Mouse (Mus musculus) ES-E14 (cell line): ENCODE data around the gene Ybey. TPM values are rescaled to one million over a fixed set of nuclear protein-coding genes. Genes with fewer than 3 reads are reported as not detected.

Experiments
- DNase-seq: peaks from one replicate; pipeline ENCODE4 v3.0.0-alpha.2; 2013; ENCODE audit warnings: low read depth, low spot score
- H3K27ac ChIP-seq: 2 replicates; pipeline ENCODE4 v1.5.1; 2012; ENCODE audit warnings: low read depth, mild to moderate bottlenecking, low read length, moderate library complexity, mixed read lengths; ENCODE audit not compliant: poor library complexity, insufficient read depth, severe bottlenecking
- H3K36me3 ChIP-seq: 2 replicates; pipeline ENCODE4 v1.6.1; 2012; ENCODE audit warnings: mild to moderate bottlenecking, low read length, moderate library complexity, mixed read lengths; ENCODE audit not compliant: control insufficient read depth, poor library complexity, insufficient read depth, severe bottlenecking
- H3K4me1 ChIP-seq, 2 experiments: fragments of 150-350 bp in 1 of 2; sonication (generic) in 1 of 2; 2 replicates each; pipeline ENCODE4 v1.6.1; 2012; ENCODE audit warnings: low read length in 2 of 2, mild to moderate bottlenecking in 1 of 2, mixed read lengths in 1 of 2; ENCODE audit not compliant: control insufficient read depth in 2 of 2, insufficient read depth in 2 of 2, poor library complexity in 1 of 2
- H3K4me3 ChIP-seq, 2 experiments: fragments of 150-350 bp in 1 of 2; sonication (generic) in 1 of 2; 2 replicates each; pipeline ENCODE4 v1.5.1; 2012; ENCODE audit warnings: low read length in 2 of 2, low read depth in 1 of 2, mild to moderate bottlenecking in 1 of 2, mixed read lengths in 1 of 2; ENCODE audit not compliant: insufficient read depth in 1 of 2, poor library complexity in 1 of 2, severe bottlenecking in 1 of 2
- H3K9ac ChIP-seq: 2 replicates; pipeline ENCODE4 v1.6.1; 2012; ENCODE audit warnings: low read depth, mild to moderate bottlenecking, low read length, mixed read lengths; ENCODE audit not compliant: poor library complexity, insufficient read depth, severe bottlenecking
- H3K9me3 ChIP-seq: fragments of 150-350 bp; sonication (generic); 2 replicates; pipeline ENCODE4 v1.6.1; 2012; ENCODE audit warnings: low read depth, mild to moderate bottlenecking, low read length; ENCODE audit not compliant: control insufficient read depth, insufficient read depth
- CHD2 ChIP-seq: IDR thresholded peaks from 2 replicates; pipeline ENCODE4 v1.6.1; 2014; ENCODE audit warnings: mild to moderate bottlenecking, low read depth, low read length, inconsistent platforms
- HCFC1 ChIP-seq: IDR thresholded peaks from 2 replicates; pipeline ENCODE4 v1.6.1; 2012; ENCODE audit warnings: low read length, inconsistent platforms, borderline replicate concordance; ENCODE audit not compliant: insufficient read depth
- MAFK ChIP-seq: IDR thresholded peaks from 2 replicates; pipeline ENCODE4 v1.6.1; 2014; ENCODE audit warnings: mild to moderate bottlenecking, low read depth, low read length, inconsistent platforms; ENCODE audit not compliant: insufficient read depth
- ZC3H11A ChIP-seq: IDR thresholded peaks from 2 replicates; pipeline ENCODE4 v1.6.1; 2012; ENCODE audit warnings: low read depth, mild to moderate bottlenecking, inconsistent platforms, low read length, borderline replicate concordance
- ZNF384 ChIP-seq: IDR thresholded peaks from 2 replicates; pipeline ENCODE4 v1.6.1; 2012; ENCODE audit warnings: low read depth, low read length, inconsistent platforms
- in situ Hi-C, 2 experiments: fragments of 600-800 bp; cut with MboI; formaldehyde crosslinking; loops; one replicate each; pipeline ENCODE4 v1.15.1; 2025; ENCODE audit warnings: low sequenced_read_pairs in 2 of 2, inconsistent platforms in 1 of 2; ENCODE audit not compliant: unreplicated experiment in 2 of 2
- total RNA-seq: library from RNA; depleted of rRNA; stranded (reverse); fragments of 300-350 nt; gene quantifications from 2 replicates; pipeline ENCODE4 v1.2.3, GENCODE M21; 2012

Gene Ybey
- total RNA-seq, 1 experiment: 4.6 TPM

GRCm38 (mm10) chr10:76497522-76497921 is 28.6 kb upstream of the Ybey start:
- Histone ChIP-seq H3K9ac (no peak overlapping the region), H3K4me1 (peaks cover 0 to 1% of the 10 kb centered on the region in 2 experiments; a peak in 1 of 4 replicates), H3K9me3 (no peaks in the 10 kb centered on the region), H3K27ac (no peak overlapping the region), H3K36me3 (peaks cover 53% of the 10 kb centered on the region), H3K4me3 (no peak overlapping the region)
- TF ChIP-seq CHD2 (no peak), HCFC1 (no peak), ZNF384 (no peak), ZC3H11A (no peak), MAFK (no peak)
- no peak for DNase-seq
- in situ Hi-C loops: no loop called here

- H3K4me1 ChIP-seq: peaks cover 0 to 2% of the 10 kb centered on the region in 2 experiments; a peak in 1 of 4 replicates
- H3K4me3 ChIP-seq: no peak overlapping the region
- TF ChIP-seq HCFC1: no peak
- no peak for TF ChIP-seq MAFK
- TF ChIP-seq CHD2: no peak
- no peak for TF ChIP-seq ZNF384
- no peak for TF ChIP-seq ZC3H11A
- no peak for DNase-seq
- no peaks in the 10 kb centered on the region for H3K9me3 ChIP-seq
- in situ Hi-C loops: no loop called here
- no peak overlapping the region for H3K9ac ChIP-seq
- peaks cover 47% of the 10 kb centered on the region for H3K36me3 ChIP-seq
- no peak overlapping the region for H3K27ac ChIP-seq
Observed at GRCm38 (mm10) chr10:76496366-76496765, 27.5 kb upstream of the Ybey start.

- in situ Hi-C loops: no loop called here
- no peaks in the 10 kb centered on the region for H3K9me3 ChIP-seq
- H3K4me1 ChIP-seq: peaks cover 0 to 2% of the 10 kb centered on the region in 2 experiments; a peak in 1 of 4 replicates
- no peak overlapping the region for H3K27ac ChIP-seq
- no peak overlapping the region for H3K9ac ChIP-seq
- peaks cover 48% of the 10 kb centered on the region for H3K36me3 ChIP-seq
- no peak overlapping the region for H3K4me3 ChIP-seq
- TF ChIP-seq HCFC1: no peak
- TF ChIP-seq MAFK: no peak
- no peak for TF ChIP-seq ZC3H11A
- TF ChIP-seq ZNF384: no peak
- TF ChIP-seq CHD2: no peak
- no peak for DNase-seq
Observed at GRCm38 (mm10) chr10:76495501-76495900, 26.6 kb upstream of the Ybey start.

GRCm38 (mm10) chr10:76493527-76493926 is 24.6 kb upstream of the Ybey start:
- H3K27ac ChIP-seq: no peak overlapping the region
- no peak for TF ChIP-seq MAFK
- TF ChIP-seq HCFC1: no peak
- TF ChIP-seq CHD2: no peak
- TF ChIP-seq ZC3H11A: no peak
- no peak for TF ChIP-seq ZNF384
- H3K4me3 ChIP-seq: no peak overlapping the region
- in situ Hi-C loops: no loop called here
- no peaks in the 10 kb centered on the region for H3K9me3 ChIP-seq
- DNase-seq: no peak
- peaks cover 54% of the 10 kb centered on the region for H3K36me3 ChIP-seq
- H3K9ac ChIP-seq: no peak overlapping the region
- peaks cover 0 to 2% of the 10 kb centered on the region in 2 experiments; a peak in 1 of 4 replicates for H3K4me1 ChIP-seq

- in situ Hi-C loops: no loop called here
- Histone ChIP-seq H3K4me1 (peaks cover 0 to 2% of the 10 kb centered on the region in 2 experiments; a peak in 1 of 4 replicates), H3K4me3 (no peak overlapping the region), H3K9me3 (no peaks in the 10 kb centered on the region), H3K27ac (no peak overlapping the region), H3K36me3 (peaks cover 66% of the 10 kb centered on the region), H3K9ac (no peak overlapping the region)
- no peak for DNase-seq
- TF ChIP-seq HCFC1 (no peak), ZC3H11A (no peak), ZNF384 (no peak), CHD2 (no peak), MAFK (no peak)
Observed at GRCm38 (mm10) chr10:76489205-76489604, 20.3 kb upstream of the Ybey start.
